Mouse (Mus musculus) cerebellum, adult 2 months (tissue): Measurements from ENCODE around the gene Gatd1.

Experiments used
- CTCF ChIP-seq: fragments of 200-500 bp; IDR thresholded peaks from 2 replicates; pipeline ENCODE4 v1.5.1; 2011; ENCODE audit warnings: low read depth, mild to moderate bottlenecking, control low read depth, low read length, moderate library complexity, borderline replicate concordance; ENCODE audit not compliant: insufficient read depth
- POLR2A ChIP-seq: fragments of 200-500 bp; IDR thresholded peaks from 2 replicates; pipeline ENCODE4 v1.6.1; 2011; ENCODE audit warnings: low read length, control low read depth, borderline replicate concordance; ENCODE audit not compliant: insufficient read depth

- TF ChIP-seq CTCF = no peak
- TF ChIP-seq POLR2A = no peak
Measured at GRCm38 (mm10) chr7:141432186-141432611, 18.3 kb upstream of the Gatd1 start.
